ENCODE assay signal across 7 mouse cellular contexts in genomic region chr1:74601267-74601962, GRCm38 (mm10). TPM values are rescaled to one million over a fixed set of nuclear protein-coding genes. Genes with fewer than 3 reads are reported as not detected.
DNase-seq lines count a peak whose midpoint lies in the region; ATAC-seq lines count a peak whose summit lies in the region.

Gene Rnf25, minus strand, starts transcription at chr1:74601397.
Gene Stk36, plus strand, starts transcription at chr1:74601445.

- ATAC-seq in intestine, embryonic 16.5 days = peak; percentile 92
- ATAC-seq in midbrain, embryonic 11.5 days (ENCODE audit: low FRiP score) = peak; percentile 93

- 0 out of 2 replicates have a peak, but pooled peaks cover 4% of the 10 kb centered on the region for H3K36me3 ChIP-seq in intestine, embryonic 16.5 days (ENCODE audit: control insufficient read depth, insufficient read depth, low read length)
- no peaks in the 10 kb centered on the region for H3K36me3 ChIP-seq in midbrain, embryonic 11.5 days (ENCODE audit: control insufficient read depth, insufficient read depth, low read length)

- H3K4me3 ChIP-seq in intestine, embryonic 16.5 days (ENCODE audit: low read length) = peak within 1 kb of the TSS; percentile 89
- H3K4me3 ChIP-seq in midbrain, embryonic 11.5 days (ENCODE audit: low read depth, low read length) = peak within 1 kb of the TSS; percentile 82

- H3K4me2 ChIP-seq in intestine, embryonic 16.5 days (ENCODE audit: low read depth, low read length) = peak within 1 kb of the TSS; percentile 68
- H3K4me2 ChIP-seq in midbrain, embryonic 11.5 days = peak within 1 kb of the TSS; percentile 83

- no peaks in the 10 kb centered on the region for H3K9me3 ChIP-seq in intestine, embryonic 16.5 days (ENCODE audit: control insufficient read depth, low read length)
- no peaks in the 10 kb centered on the region for H3K9me3 ChIP-seq in midbrain, embryonic 11.5 days (ENCODE audit: control insufficient read depth, low read length)

- WGBS in intestine, embryonic 16.5 days = 6% methylated on average over 25 of the region's 25 CpGs
- 9% methylated on average over 25 of the region's 25 CpGs for WGBS in midbrain, embryonic 11.5 days

- peak; percentile 91 for DNase-seq in adrenal gland, adult 2 months
- peak; percentile 67 for DNase-seq in embryo, embryonic 11.5 days (ENCODE audit: low read depth, low spot score)
- peak; percentile 65 to 84 for DNase-seq in gastrocnemius, postnatal 4 days (ENCODE audit: low spot score in 2 of 2)
- DNase-seq in left cerebral cortex, postnatal 36 days (ENCODE audit: low spot score in 2 of 2) = peak; percentile 86
- peak; percentile 97 for DNase-seq in midbrain, embryonic 11.5 days (ENCODE audit: low spot score, missing footprints)
- DNase-seq in skeletal muscle tissue, adult 2 months (ENCODE audit: low read depth, low spot score) = peak; percentile 74

- H3K27me3 ChIP-seq in intestine, embryonic 16.5 days (replicated peaks; ENCODE audit: control insufficient read depth, insufficient read depth, low read length) = no peaks in the 10 kb centered on the region
- no peaks in the 10 kb centered on the region for H3K27me3 ChIP-seq in midbrain, embryonic 11.5 days (ENCODE audit: control insufficient read depth, insufficient read depth, low read length)

- intact Hi-C loops in left cerebral cortex, postnatal 36 days (cut with DNase I) = loop anchor here (1.0 kb wide), 1 partner anchor 13 kb away; the partner anchor contains the start of genes Bcs1l and Zfp142

- peak within 1 kb of the TSS; percentile 85 for H3K9ac ChIP-seq in intestine, embryonic 16.5 days (ENCODE audit: low read depth, low read length)
- peak within 1 kb of the TSS; percentile 73 for H3K9ac ChIP-seq in midbrain, embryonic 11.5 days (ENCODE audit: low read length)

- H3K27ac ChIP-seq in intestine, embryonic 16.5 days (ENCODE audit: low read length) = peak within 1 kb of the TSS; percentile 57; the same call in 1 of the 2 replicates
- peak within 1 kb of the TSS; percentile 40; the same call in 1 of the 2 replicates for H3K27ac ChIP-seq in midbrain, embryonic 11.5 days (ENCODE audit: low read depth, low read length)

- peaks cover 10% of the 10 kb centered on the region for H3K4me1 ChIP-seq in intestine, embryonic 16.5 days (ENCODE audit: control insufficient read depth, insufficient read depth, low read length)
- H3K4me1 ChIP-seq in midbrain, embryonic 11.5 days (ENCODE audit: control insufficient read depth, insufficient read depth, low read length) = peaks cover 10% of the 10 kb centered on the region

RNA-seq across cellular contexts. Expression of gene Rnf25, which starts in this region (rescaled TPM):
- total RNA-seq in adrenal gland, adult 2 months (2021) = 10 to 100 TPM; 49.8 to 70.2 TPM
- 28.3 and 29.5 TPM in 2 replicates for polyA plus RNA-seq in adrenal gland, adult 2 months (2012; rRNA removed)
- total RNA-seq in gastrocnemius, postnatal 4 days (2021) = 10 to 100 TPM; 24.5 to 33.1 TPM
- 26.3 and 28.2 TPM in 2 replicates for polyA plus RNA-seq in intestine, embryonic 16.5 days (2015; fragmentation: Nextera tagmentation; extraction: Ambion mirVana)
- 10 to 100 TPM; 46.7 to 68.2 TPM for total RNA-seq in left cerebral cortex, postnatal 36 days (2021)
- 9.0 and 11.4 TPM in 2 replicates for polyA plus RNA-seq in midbrain, embryonic 11.5 days (2014; fragmentation: Nextera tagmentation; extraction: Ambion mirVana)

RNA-seq across cellular contexts. Expression of gene Stk36, which starts in this region (rescaled TPM):
- 1 to 10 TPM; 3.9 to 4.3 TPM for total RNA-seq in adrenal gland, adult 2 months (2021)
- polyA plus RNA-seq in adrenal gland, adult 2 months (2012; rRNA removed) = 7.4 and 10.0 TPM in 2 replicates
- total RNA-seq in gastrocnemius, postnatal 4 days (2021) = 1 to 10 TPM; 2.8 to 3.0 TPM
- polyA plus RNA-seq in intestine, embryonic 16.5 days (2015; fragmentation: Nextera tagmentation; extraction: Ambion mirVana) = 3.0 and 3.3 TPM in 2 replicates
- total RNA-seq in left cerebral cortex, postnatal 36 days (2021) = 1 to 10 TPM; 3.7 to 6.9 TPM
- 16.1 and 18.5 TPM in 2 replicates for polyA plus RNA-seq in midbrain, embryonic 11.5 days (2014; fragmentation: Nextera tagmentation; extraction: Ambion mirVana)

Comparison
In these comparisons a context has a peak if more than half of its experiments do, and no peak if none do; other contexts are left out.
1. Peak in every context shown above with its lines: DNase-seq, ATAC-seq, H3K4me3 ChIP-seq and H3K27ac ChIP-seq.